ENCODE assay signal across 12 mouse cellular contexts in genomic region chr1:80522197-80522596, GRCm38 (mm10).
A peak's percentile ranks its signal among the peaks of the same experiment; 100 is the strongest.
DNase-seq lines count a peak whose midpoint lies in the region; ATAC-seq and TF ChIP-seq lines count a peak whose summit lies in the region.
"Had no signal": no experiment of that assay in that cellular context is flagged by ENCODE, and none has a peak within 500 bp of the region (broad histone marks: within the 10 kb centered on the region; RNA-seq: fewer than 3 reads in every experiment).

No protein-coding gene starts in this region.

- H3K9me3 ChIP-seq in forebrain, postnatal 0 days (ENCODE audit: low read length), result no peaks in the 10 kb centered on the region
- no peaks in the 10 kb centered on the region for H3K9me3 ChIP-seq in forebrain, embryonic 12.5 days
- no peaks in the 10 kb centered on the region for H3K9me3 ChIP-seq in lung, embryonic 14.5 days (ENCODE audit: low read depth, low read length)
- H3K9me3 ChIP-seq in E14TG2a.4 (ENCODE audit: low read length), result no peaks in the 10 kb centered on the region
- H3K9me3 ChIP-seq: embryonic facial prominence, embryonic 12.5 days; liver, embryonic 15.5 days; stomach, embryonic 15.5 days had no signal

- 0 out of 2 replicates have a peak, but pooled peaks cover 9% of the 10 kb centered on the region for H3K4me1 ChIP-seq in forebrain, postnatal 0 days (ENCODE audit: insufficient read depth)
- H3K4me1 ChIP-seq in forebrain, embryonic 12.5 days, result peaks cover 10% of the 10 kb centered on the region; the same call in 1 of the 2 replicates
- no peaks in the 10 kb centered on the region for H3K4me1 ChIP-seq in lung, embryonic 14.5 days (ENCODE audit: insufficient read depth)
- H3K4me1 ChIP-seq in E14TG2a.4 (replicated peaks; ENCODE audit: low read depth, low read length), result no peaks in the 10 kb centered on the region
- H3K4me1 ChIP-seq: liver, embryonic 15.5 days; stomach, embryonic 15.5 days had no signal

- H3K4me2 ChIP-seq in forebrain, postnatal 0 days (ENCODE audit: low read depth), result no peak overlapping the region
- H3K4me2 ChIP-seq in forebrain, embryonic 12.5 days, result no peak overlapping the region
- H3K4me2 ChIP-seq in lung, embryonic 14.5 days, result no peak overlapping the region
- H3K4me2 ChIP-seq: embryonic facial prominence, embryonic 12.5 days; heart, embryonic 11.5 days; liver, embryonic 15.5 days; stomach, embryonic 15.5 days had no signal

- TF ChIP-seq CTCF in forebrain, postnatal 0 days (IDR thresholded peaks at IDR 0.05; ENCODE audit: low read depth), result peak; percentile 22; the same call in 1 of the 2 replicates
- 0 out of 2 replicates have a peak, but pooled peaks have one; percentile 18 for TF ChIP-seq CTCF in lung, embryonic 14.5 days (IDR thresholded peaks at IDR 0.05; ENCODE audit: low read depth)
- TF ChIP-seq CTCF in E14TG2a.4 (conservative IDR thresholded peaks at IDR 0.05; ENCODE audit: low read length), result peak; percentile 74

- no peaks in the 10 kb centered on the region for H3K36me3 ChIP-seq in forebrain, postnatal 0 days (ENCODE audit: insufficient read depth)
- H3K36me3 ChIP-seq in forebrain, embryonic 12.5 days (replicated peaks), result no peaks in the 10 kb centered on the region
- no peaks in the 10 kb centered on the region for H3K36me3 ChIP-seq in lung, embryonic 14.5 days (ENCODE audit: insufficient read depth)
- H3K36me3 ChIP-seq in E14TG2a.4 (ENCODE audit: insufficient read depth, low read length), result no peaks in the 10 kb centered on the region
- H3K36me3 ChIP-seq: embryonic facial prominence, embryonic 12.5 days; liver, embryonic 15.5 days; stomach, embryonic 15.5 days had no signal

- H3K4me3 ChIP-seq in forebrain, postnatal 0 days (ENCODE audit: low read depth, low read length), result no peak overlapping the region
- H3K4me3 ChIP-seq in forebrain, embryonic 12.5 days (replicated peaks), result no peak overlapping the region
- H3K4me3 ChIP-seq in lung, embryonic 14.5 days (ENCODE audit: low read depth, low read length), result no peak overlapping the region
- no peak overlapping the region for H3K4me3 ChIP-seq in E14TG2a.4 (replicated peaks; ENCODE audit: low read length)
- H3K4me3 ChIP-seq: embryonic facial prominence, embryonic 12.5 days; liver, embryonic 15.5 days; stomach, embryonic 15.5 days had no signal

- no peak overlapping the region for H3K27ac ChIP-seq in forebrain, postnatal 0 days (ENCODE audit: low read depth, low read length)
- H3K27ac ChIP-seq in forebrain, embryonic 12.5 days, result no peak overlapping the region
- no peak overlapping the region for H3K27ac ChIP-seq in lung, embryonic 14.5 days (ENCODE audit: low read depth)
- H3K27ac ChIP-seq: embryonic facial prominence, embryonic 12.5 days; liver, embryonic 15.5 days; stomach, embryonic 15.5 days had no signal

- 70% methylated on average over 5 of the region's 5 CpGs for WGBS in forebrain, postnatal 0 days
- 68% methylated on average over 5 of the region's 5 CpGs for WGBS in forebrain, embryonic 12.5 days
- 70% methylated on average over 5 of the region's 5 CpGs for WGBS in lung, embryonic 14.5 days

- no peak for ATAC-seq in forebrain, postnatal 0 days
- no peak for ATAC-seq in forebrain, embryonic 12.5 days (ENCODE audit: low FRiP score)
- ATAC-seq in lung, embryonic 14.5 days (ENCODE audit: insufficient read depth), result no peak

- no peaks in the 10 kb centered on the region for H3K27me3 ChIP-seq in forebrain, postnatal 0 days (ENCODE audit: insufficient read depth, low read length)
- no peaks in the 10 kb centered on the region for H3K27me3 ChIP-seq in forebrain, embryonic 12.5 days
- H3K27me3 ChIP-seq in lung, embryonic 14.5 days (ENCODE audit: insufficient read depth, low read length), result no peaks in the 10 kb centered on the region
- no peaks in the 10 kb centered on the region for H3K27me3 ChIP-seq in E14TG2a.4 (ENCODE audit: insufficient read depth, low read length)
- H3K27me3 ChIP-seq: embryonic facial prominence, embryonic 12.5 days; liver, embryonic 15.5 days; stomach, embryonic 15.5 days had no signal

- DNase-seq in forebrain, postnatal 0 days, result no peak
- no peak for DNase-seq in lung, embryonic 14.5 days
- DNase-seq in lung, postnatal 25 days (ENCODE audit: low spot score), result no peak
- DNase-seq in naive thymus-derived CD4-positive, alpha-beta T cell, adult 2 months (ENCODE audit: low read depth), result peak; percentile 66
- no peak for DNase-seq in retina, postnatal 1 day
- DNase-seq in urinary bladder, postnatal 4 days (ENCODE audit: low spot score in 2 of 2), result no peak

- no peak overlapping the region for H3K9ac ChIP-seq in forebrain, postnatal 0 days
- H3K9ac ChIP-seq in forebrain, embryonic 12.5 days, result no peak overlapping the region
- H3K9ac ChIP-seq in lung, embryonic 14.5 days, result no peak overlapping the region
- H3K9ac ChIP-seq: embryonic facial prominence, embryonic 12.5 days; liver, embryonic 15.5 days; stomach, embryonic 15.5 days had no signal

Comparison
In these comparisons a context has a peak if more than half of its experiments do, and no peak if none do; other contexts are left out.
1. CTCF ChIP-seq: peak in every context shown above with its lines; median percentile 74 in E14TG2a.4; 22 in forebrain, postnatal 0 days; 18 in lung, embryonic 14.5 days.